Mouse (Mus musculus) thymus, adult 2 months (tissue): ENCODE results near the gene Il1rl2.

Source experiments
- CTCF ChIP-seq: fragments of 200-500 bp; IDR thresholded peaks from 2 replicates; pipeline ENCODE4 v1.5.1; 2012; ENCODE audit warnings: mild to moderate bottlenecking, control low read depth, low read length, moderate library complexity, borderline replicate concordance; ENCODE audit not compliant: control insufficient read depth, poor library complexity, insufficient read depth; ENCODE audit errors: extremely low read depth
- POLR2A ChIP-seq: fragments of 200-500 bp; IDR thresholded peaks from 2 replicates; pipeline ENCODE4 v1.6.1; 2012; ENCODE audit warnings: mild to moderate bottlenecking, low read length, control low read depth, moderate library complexity; ENCODE audit not compliant: control insufficient read depth, poor library complexity, insufficient read depth; ENCODE audit errors: extremely low read depth

GRCm38 (mm10) chr1:40283995-40284394 lies 40.4 kb upstream of the Il1rl2 start:
- TF ChIP-seq CTCF (no peak), POLR2A (no peak)
